Mouse (Mus musculus) thymus, adult 2 months (tissue): ENCODE data around the gene Pdlim7.

Experiments used
- CTCF ChIP-seq: fragments of 200-500 bp; IDR thresholded peaks from 2 replicates; pipeline ENCODE4 v1.5.1; 2012; ENCODE audit warnings: mild to moderate bottlenecking, control low read depth, low read length, moderate library complexity, borderline replicate concordance; ENCODE audit not compliant: control insufficient read depth, poor library complexity, insufficient read depth; ENCODE audit errors: extremely low read depth
- POLR2A ChIP-seq: fragments of 200-500 bp; IDR thresholded peaks from 2 replicates; pipeline ENCODE4 v1.6.1; 2012; ENCODE audit warnings: mild to moderate bottlenecking, low read length, control low read depth, moderate library complexity; ENCODE audit not compliant: control insufficient read depth, poor library complexity, insufficient read depth; ENCODE audit errors: extremely low read depth

GRCm38 (mm10) chr13:55523951-55524600, 10.6 kb upstream of the Pdlim7 start:
- no peak for TF ChIP-seq CTCF
- TF ChIP-seq POLR2A, result no peak
